Mouse (Mus musculus): ENCODE measurements at regions not wholly inside any gene's neighbourhood (a gene's known extent, or its start where the extent isn't known, plus 50 kb on each side); places are given as distances from the start of the nearest gene placed in this dataset.

- no peak for DNase-seq
Observed at GRCm38 (mm10) chr7:37908618-37909130, 114.7 kb downstream of the Uri1 start.

DNA sequence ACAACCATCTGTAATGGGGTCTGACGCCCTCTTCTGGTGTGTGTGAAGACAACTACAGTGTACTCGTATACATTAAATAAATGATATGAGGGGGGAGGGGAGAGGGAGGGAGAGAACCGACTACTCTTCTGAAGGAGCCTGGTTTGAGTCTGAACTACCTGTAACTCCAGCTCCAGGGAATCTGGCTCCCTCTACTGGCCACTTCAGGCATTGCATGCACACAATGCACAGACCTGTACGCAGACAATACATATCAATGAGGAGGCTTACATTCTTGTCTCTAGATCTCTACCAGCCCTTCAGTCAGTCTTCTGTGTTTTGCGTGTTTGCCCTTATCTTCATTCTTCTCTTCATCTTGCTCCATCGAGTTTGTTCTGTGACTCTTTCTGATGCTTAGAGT is 120.4 kb upstream of the Zfp536 start:
- DNase-seq = peak; percentile 48

DNA sequence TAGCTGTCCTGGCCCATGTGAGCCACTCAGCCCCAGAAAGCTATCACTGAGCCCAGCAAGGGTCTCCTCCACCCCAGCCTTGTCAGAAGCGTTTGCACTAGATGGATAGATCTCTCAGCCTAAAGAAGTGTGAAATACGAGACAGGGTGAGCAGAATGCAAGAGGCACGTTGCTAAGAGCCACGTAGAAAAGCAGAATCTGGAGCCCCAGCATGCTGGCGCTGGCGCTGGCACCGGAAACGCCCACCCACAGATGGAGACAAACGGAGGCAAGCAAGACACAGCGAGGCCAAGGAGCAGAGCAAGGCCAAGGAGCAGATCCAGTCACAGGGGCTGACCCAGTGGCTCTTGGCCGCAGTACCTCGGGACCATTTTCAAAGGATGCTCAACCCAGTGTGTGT is 100.9 kb upstream of the Zfp536 start:
- DNase-seq = peak; percentile 49

DNA sequence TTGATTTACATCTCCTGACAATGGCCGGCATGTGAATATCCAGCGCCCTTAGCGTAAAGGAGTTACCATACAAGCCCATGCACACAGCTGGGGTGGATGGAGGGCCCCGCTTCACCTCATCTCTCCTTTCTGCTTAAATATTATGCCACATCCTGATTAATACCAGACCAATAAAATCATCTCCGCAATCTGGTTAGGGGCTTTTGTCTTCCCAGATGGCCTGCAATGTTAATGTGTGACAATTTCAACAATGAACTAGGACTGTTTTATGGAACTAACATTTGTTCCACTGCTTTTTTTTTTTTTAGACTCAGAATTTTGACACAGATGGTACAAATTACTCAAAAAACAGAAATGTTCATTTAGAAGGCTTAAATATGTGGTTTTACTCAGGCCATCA is 97.5 kb upstream of the Zfp536 start:
- no peak for DNase-seq

GRCm38 (mm10) chr7:37866468-37866867 is 93.0 kb upstream of the Zfp536 start:
- DNase-seq = no peak

DNA sequence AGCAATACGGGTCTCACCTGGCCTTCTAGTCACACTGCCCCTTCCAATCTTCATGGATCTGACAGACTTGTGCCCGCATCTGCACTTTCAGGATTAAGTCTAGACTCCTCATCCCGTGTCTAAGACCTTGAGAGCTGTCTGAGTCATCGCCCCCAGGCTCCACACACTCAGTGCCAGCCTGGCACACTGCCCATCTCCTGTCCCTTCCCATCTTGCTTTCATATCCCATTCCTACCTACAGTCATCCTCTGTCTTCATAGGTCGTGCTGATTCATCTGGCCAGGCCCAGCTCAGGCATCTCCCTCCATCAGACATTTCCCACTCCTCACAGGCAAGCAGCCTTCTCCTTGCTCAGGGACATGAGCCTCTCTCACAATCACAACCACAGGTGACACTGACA is 78.0 kb upstream of the Zfp536 start:
- no peak for DNase-seq

- no peak for DNase-seq
Observed at GRCm38 (mm10) chr7:37845201-37845600, 71.8 kb upstream of the Zfp536 start.

DNA sequence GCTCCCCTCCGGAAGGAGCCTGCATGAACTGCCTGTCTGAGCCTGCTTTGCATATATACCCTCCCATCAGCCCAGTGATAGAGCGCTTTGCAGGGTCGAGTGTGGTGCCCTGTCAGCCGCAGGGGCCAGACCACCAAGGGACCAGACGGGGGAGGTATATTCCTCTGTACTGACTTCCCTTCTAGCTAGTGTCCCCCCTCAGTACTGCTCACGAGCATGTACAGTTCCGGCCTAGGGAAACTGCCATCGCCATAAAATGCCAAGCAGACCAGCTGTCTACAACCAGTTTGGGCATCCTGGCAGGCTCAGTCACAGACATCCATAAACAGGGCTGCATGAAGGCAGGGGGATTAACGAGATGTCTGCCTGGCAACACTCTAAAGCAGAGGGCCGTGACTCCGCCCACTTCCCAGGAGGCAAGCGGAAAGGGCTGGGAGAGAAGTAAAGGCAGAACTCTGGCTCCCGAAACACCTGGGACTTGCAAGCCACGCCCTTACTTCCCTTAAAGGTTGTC is 68.6 kb upstream of the Zfp536 start:
- DNase-seq = peak; percentile 53

DNA sequence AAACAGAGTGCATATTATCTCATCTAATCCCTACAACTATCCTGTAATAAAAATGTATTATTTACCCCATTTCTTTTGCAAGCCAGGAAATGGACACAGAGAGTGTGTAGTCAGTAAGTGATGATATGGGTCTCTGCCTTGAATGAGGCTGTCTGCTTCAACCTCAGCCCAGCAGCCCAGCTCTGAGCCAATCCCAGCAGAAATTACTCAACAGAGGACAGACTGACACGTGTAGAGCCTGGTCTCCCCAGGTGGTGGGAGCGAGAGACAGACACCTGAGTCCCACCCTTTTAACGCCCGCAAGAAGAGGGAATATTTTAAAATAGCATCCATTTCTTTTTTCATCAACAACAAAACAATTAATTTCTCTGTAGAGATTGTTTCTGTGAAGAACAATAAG is 68.1 kb upstream of the Zfp536 start:
- no peak for DNase-seq

- no peak for DNase-seq
Observed at GRCm38 (mm10) chr7:37837883-37838282, 64.4 kb upstream of the Zfp536 start.

DNA sequence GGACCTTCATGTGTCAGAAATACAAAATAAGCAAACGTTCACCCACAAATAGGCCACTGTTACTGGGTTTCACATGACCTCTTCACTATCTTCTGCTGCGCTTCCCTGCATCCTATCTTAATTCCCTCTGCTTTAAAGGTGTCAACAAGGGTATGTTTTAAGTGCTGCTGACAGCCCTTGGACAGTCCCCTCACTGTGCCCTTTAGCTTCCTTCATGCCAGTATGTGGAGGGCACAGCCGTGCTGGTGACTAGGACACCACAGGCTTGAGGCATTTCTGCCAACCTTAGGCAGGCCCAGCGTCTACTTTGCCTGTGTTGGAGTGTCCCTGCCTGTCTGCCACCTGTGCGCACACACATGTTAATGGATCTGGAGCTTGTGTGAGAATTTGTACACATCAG is 63.9 kb upstream of the Zfp536 start:
- no peak for DNase-seq

DNA sequence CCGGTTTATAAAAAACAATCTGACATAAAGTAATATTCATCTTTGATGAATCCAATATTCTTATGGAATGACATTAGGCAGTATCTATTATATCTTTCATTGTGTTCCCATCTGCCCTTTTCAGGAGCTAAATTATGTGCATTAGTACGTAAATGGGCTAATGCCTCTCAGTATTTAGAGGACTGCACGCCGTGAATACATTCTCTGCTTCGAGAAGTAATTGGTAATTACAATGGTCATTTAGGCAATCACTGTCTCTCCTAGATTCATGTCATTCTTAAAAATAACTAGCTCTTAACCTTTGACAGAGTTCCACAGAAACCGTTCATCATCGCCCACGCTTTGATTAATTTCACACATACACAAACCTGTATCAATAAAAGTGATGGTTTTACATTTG is 60.0 kb upstream of the Zfp536 start:
- DNase-seq = no peak

DNA sequence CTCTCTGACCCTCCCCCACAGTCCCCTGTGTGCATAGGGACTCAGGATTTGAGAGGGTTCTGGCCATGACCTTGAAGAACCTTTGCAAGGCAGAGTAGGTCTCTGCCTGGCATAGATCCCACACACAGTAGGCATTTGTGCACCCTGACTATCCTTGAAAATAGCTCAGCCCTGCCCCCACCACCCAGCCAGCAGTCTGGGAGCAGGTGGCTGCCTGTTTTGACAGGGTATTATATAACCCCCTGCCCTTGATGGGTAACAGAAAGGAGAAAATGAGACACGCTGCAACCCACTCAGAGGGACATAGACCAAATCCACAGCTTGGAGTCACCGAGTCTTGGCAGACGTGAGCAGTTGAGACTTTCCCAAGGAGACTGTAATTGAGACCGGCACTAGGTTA is 58.9 kb upstream of the Zfp536 start:
- no peak for DNase-seq

DNA sequence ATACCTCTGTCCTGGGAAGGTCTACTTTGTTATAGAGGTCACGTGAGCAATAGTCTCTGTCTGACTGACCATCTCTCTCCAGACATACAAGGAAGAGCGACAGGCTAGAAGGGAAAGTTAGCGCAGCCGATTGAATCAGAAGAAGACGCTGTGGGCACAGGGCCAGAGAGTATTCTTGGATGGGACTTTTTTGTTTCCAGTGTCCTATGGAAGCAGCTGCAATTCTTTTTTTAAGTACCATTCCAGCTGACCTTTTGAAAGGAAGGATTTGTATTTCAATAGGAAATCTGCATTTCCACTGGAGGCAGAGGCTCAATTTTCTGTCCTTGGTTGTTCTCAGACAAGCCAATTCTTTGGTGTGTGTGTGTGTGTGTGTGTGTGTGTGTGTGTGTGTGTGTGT is 52.3 kb upstream of the Zfp536 start:
- no peak for DNase-seq

Data from right cerebral cortex, postnatal 4 days (tissue).